Mouse (Mus musculus) heart, embryonic 14.5 days (tissue): Measurements from ENCODE around the gene Stat5a. TPM values are rescaled to one million over a fixed set of nuclear protein-coding genes. Genes with fewer than 3 reads are reported as not detected.
A peak's percentile ranks its signal among the peaks of the same experiment; 100 is the strongest.

Experiments
- ATAC-seq: fragments of 200-750 bp; cut with Nextera tagmentation; 2 replicates; pipeline ENCODE4 v1.8.0; 2017; ENCODE audit warnings: low read depth, moderate TSS enrichment; ENCODE audit not compliant: insufficient number of reproducible peaks, insufficient read depth, low FRiP score
- H3K27ac ChIP-seq, 2 experiments: fragments of 200-500 bp in 1 of 2; fragments of 300-500 bp in 1 of 2; sonication (generic) in 1 of 2; replicated peaks in 1 of 2; 2 replicates each; pipeline ENCODE4 v1.5.1; 2012 to 2014; ENCODE audit warnings: low read depth in 2 of 2, low read length in 2 of 2, control low read depth in 1 of 2, mild to moderate bottlenecking in 1 of 2, mixed read lengths in 1 of 2; ENCODE audit not compliant: control insufficient read depth in 1 of 2, insufficient read depth in 1 of 2
- H3K27me3 ChIP-seq: fragments of 300-500 bp; sonication (generic); 2 replicates; pipeline ENCODE4 v1.6.1; 2014; ENCODE audit warnings: mild to moderate bottlenecking, low read length, control low read depth; ENCODE audit not compliant: control insufficient read depth, insufficient read depth
- H3K36me3 ChIP-seq: fragments of 300-500 bp; sonication (generic); 2 replicates; pipeline ENCODE4 v1.6.1; 2014; ENCODE audit warnings: mild to moderate bottlenecking, control low read depth, low read length, mixed read lengths; ENCODE audit not compliant: control insufficient read depth, insufficient read depth
- H3K4me1 ChIP-seq, 2 experiments: fragments of 200-500 bp in 1 of 2; fragments of 300-500 bp in 1 of 2; sonication (generic) in 1 of 2; 2 replicates each; pipeline ENCODE4 v1.6.1; 2012 to 2014; ENCODE audit warnings: low read length in 2 of 2, control low read depth in 1 of 2, mixed read lengths in 1 of 2; ENCODE audit not compliant: control insufficient read depth in 2 of 2, insufficient read depth in 2 of 2
- H3K4me2 ChIP-seq: fragments of 300-500 bp; sonication (generic); 2 replicates; pipeline ENCODE4 v1.6.1; 2014; ENCODE audit warnings: mild to moderate bottlenecking, low read length
- H3K4me3 ChIP-seq, 2 experiments: fragments of 200-500 bp in 1 of 2; fragments of 300-500 bp in 1 of 2; sonication (generic) in 1 of 2; 2 replicates each; pipeline ENCODE4 v1.5.1; 2012 to 2014; ENCODE audit warnings: low read length in 2 of 2, mild to moderate bottlenecking in 2 of 2, control low read depth in 1 of 2, low read depth in 1 of 2, moderate library complexity in 1 of 2; ENCODE audit not compliant: control insufficient read depth in 1 of 2, insufficient read depth in 1 of 2
- H3K9ac ChIP-seq: fragments of 300-500 bp; sonication (generic); 2 replicates; pipeline ENCODE4 v1.6.1; 2014; ENCODE audit warnings: mild to moderate bottlenecking, low read length
- H3K9me3 ChIP-seq: fragments of 300-500 bp; sonication (generic); 2 replicates; pipeline ENCODE4 v1.6.1; 2016; ENCODE audit warnings: low read length, control low read depth; ENCODE audit not compliant: control insufficient read depth
- WGBS: fragments of 180-500 bp; shearing (Covaris S2); extraction: QIAGEN DNeasy Blood & Tissue Kit; methylation state at CpG from one replicate; pipeline ENCODE4 v1.1.7; 2014; 5-methylcytosine and 5-hydroxymethylcytosine counted together
- polyA plus RNA-seq: library from polyadenylated mRNA; unstranded; fragments of >200 nt; fragmentation: Nextera tagmentation; extraction: Ambion mirVana; gene quantifications from 2 replicates; pipeline ENCODE4 v1.2.1, GENCODE M21; 2014

Gene Stat5a
- polyA plus RNA-seq, 1 experiment from 2014 or later: 5.6 TPM

GRCm38 (mm10) chr11:100890481-100890880 is 31.3 kb downstream of the Stat5a start:
- Histone ChIP-seq H3K4me3 (no peak overlapping the region), H3K9ac (no peak overlapping the region), H3K27ac (no peak overlapping the region), H3K27me3 (no peaks in the 10 kb centered on the region), H3K36me3 (peaks cover 87% of the 10 kb centered on the region), H3K4me2 (no peak overlapping the region), H3K4me1 (peaks cover 8 to 27% of the 10 kb centered on the region in 2 experiments), H3K9me3 (no peaks in the 10 kb centered on the region)
- 82% methylated on average over 6 of the region's 6 CpGs for WGBS
- ATAC-seq: no peak

GRCm38 (mm10) chr11:100891256-100892123 is 32.3 kb downstream of the Stat5a start:
- WGBS: 56% methylated on average over 14 of the region's 15 CpGs
- Histone ChIP-seq H3K27ac (peak overlapping the region; percentile 36 to 53; a peak in 2 of 4 replicates), H3K36me3 (peaks cover 89% of the 10 kb centered on the region), H3K9me3 (no peaks in the 10 kb centered on the region), H3K4me1 (peaks cover 6 to 21% of the 10 kb centered on the region in 2 experiments), H3K4me2 (no peak overlapping the region), H3K27me3 (no peaks in the 10 kb centered on the region), H3K9ac (0 out of 2 replicates have a peak overlapping the region, but pooled peaks have one; percentile 17), H3K4me3 (no peak overlapping the region)
- ATAC-seq: no peak

GRCm38 (mm10) chr11:100892435-100892834 is 33.3 kb downstream of the Stat5a start:
- H3K27me3 ChIP-seq: no peaks in the 10 kb centered on the region
- WGBS: 54% methylated on average over 4 of the region's 5 CpGs
- H3K4me1 ChIP-seq: peaks cover 4 to 21% of the 10 kb centered on the region in 2 experiments; a peak in 3 of 4 replicates
- H3K36me3 ChIP-seq: peaks cover 85% of the 10 kb centered on the region
- H3K4me2 ChIP-seq: no peak overlapping the region
- no peak overlapping the region for H3K27ac ChIP-seq
- no peaks in the 10 kb centered on the region for H3K9me3 ChIP-seq
- H3K9ac ChIP-seq: no peak overlapping the region
- no peak for ATAC-seq
- H3K4me3 ChIP-seq: no peak overlapping the region

GRCm38 (mm10) chr11:100893482-100893881 is 34.3 kb downstream of the Stat5a start:
- Histone ChIP-seq H3K4me3 (no peak overlapping the region), H3K4me2 (0 out of 2 replicates have a peak overlapping the region, but pooled peaks have one; percentile 6), H3K9me3 (no peaks in the 10 kb centered on the region), H3K27me3 (no peaks in the 10 kb centered on the region), H3K9ac (peak overlapping the region; percentile 2; the same call in 1 of the 2 replicates), H3K36me3 (peaks cover 85% of the 10 kb centered on the region), H3K27ac (0 out of 4 replicates have a peak overlapping the region, but pooled peaks of 1 of the 2 experiments have one; percentile 12), H3K4me1 (peaks cover 4 to 21% of the 10 kb centered on the region in 2 experiments; a peak in 3 of 4 replicates)
- 10% methylated on average over 9 of the region's 9 CpGs for WGBS
- 0 out of 2 replicates have a peak, but pooled peaks have one; percentile 40 for ATAC-seq

- H3K36me3 ChIP-seq: peaks cover 85% of the 10 kb centered on the region
- 71% methylated on average over 9 of the region's 9 CpGs for WGBS
- no peaks in the 10 kb centered on the region for H3K9me3 ChIP-seq
- H3K27me3 ChIP-seq: no peaks in the 10 kb centered on the region
- 0 out of 4 replicates have a peak overlapping the region, but pooled peaks of 1 of the 2 experiments have one; percentile 12 for H3K27ac ChIP-seq
- H3K9ac ChIP-seq: peak overlapping the region; percentile 2; the same call in 1 of the 2 replicates
- peaks cover 4 to 21% of the 10 kb centered on the region in 2 experiments; a peak in 3 of 4 replicates for H3K4me1 ChIP-seq
- no peak overlapping the region for H3K4me2 ChIP-seq
- no peak overlapping the region for H3K4me3 ChIP-seq
- ATAC-seq: no peak
Measured at GRCm38 (mm10) chr11:100894146-100894918, 35.2 kb downstream of the Stat5a start.

GRCm38 (mm10) chr11:100896078-100896477 is 36.9 kb downstream of the Stat5a start:
- H3K9me3 ChIP-seq: no peaks in the 10 kb centered on the region
- H3K36me3 ChIP-seq: peaks cover 84% of the 10 kb centered on the region

More at GRCm38 (mm10) chr11:100896078-100896477, 36.9 kb downstream of the Stat5a start:
- peaks cover 4 to 21% of the 10 kb centered on the region in 2 experiments; a peak in 3 of 4 replicates for H3K4me1 ChIP-seq
- no peak overlapping the region for H3K4me2 ChIP-seq
- WGBS: 74% methylated on average over 10 of the region's 10 CpGs
- no peaks in the 10 kb centered on the region for H3K27me3 ChIP-seq
- no peak overlapping the region for H3K27ac ChIP-seq
- no peak for ATAC-seq
- H3K4me3 ChIP-seq: no peak overlapping the region
- H3K9ac ChIP-seq: no peak overlapping the region
